Mouse (Mus musculus) CH12.LX (cell line): ENCODE data around the gene Hk1. TPM values are rescaled to one million over a fixed set of nuclear protein-coding genes. Genes with fewer than 3 reads are reported as not detected.

Experiments
- DNase-seq: peaks from one replicate; pipeline ENCODE4 v3.0.0-alpha.2; 2013; ENCODE audit errors: extremely low read depth
- H3K27ac ChIP-seq: 2 replicates; pipeline ENCODE4 v1.5.1; 2012; ENCODE audit warnings: low read depth, mild to moderate bottlenecking, control low read depth, moderate library complexity; ENCODE audit not compliant: insufficient read depth
- H3K27me3 ChIP-seq: replicated peaks from 2 replicates; pipeline ENCODE3; 2012; ENCODE audit warnings: inconsistent platforms
- H3K36me3 ChIP-seq, 2 experiments: replicated peaks in 1 of 2; 2 replicates each; pipeline versions ENCODE3 to v1.6.1; 2012; ENCODE audit warnings: inconsistent platforms in 1 of 2, low read length in 1 of 2, mild to moderate bottlenecking in 1 of 2, mixed read lengths in 1 of 2, moderate library complexity in 1 of 2; ENCODE audit not compliant: control insufficient read depth in 1 of 2, insufficient read depth in 1 of 2
- H3K4me1 ChIP-seq, 2 experiments: 2 replicates each; pipeline ENCODE4 v1.6.1; 2012; ENCODE audit warnings: inconsistent platforms in 1 of 2, moderate library complexity in 1 of 2; ENCODE audit not compliant: insufficient read depth in 2 of 2, control insufficient read depth in 1 of 2
- H3K4me2 ChIP-seq: 2 replicates; pipeline ENCODE4 v1.6.1; 2012; ENCODE audit warnings: low read depth, mild to moderate bottlenecking, control low read depth; ENCODE audit not compliant: poor library complexity, insufficient read depth, severe bottlenecking
- H3K4me3 ChIP-seq, 3 experiments: fragments of 150-350 bp in 1 of 3; sonication (generic) in 1 of 3; replicated peaks in 1 of 3; 2 replicates each; pipeline versions ENCODE3 to v1.5.1; 2011 to 2012; ENCODE audit warnings: low read depth in 2 of 3, low read length in 2 of 3, mild to moderate bottlenecking in 2 of 3, moderate library complexity in 2 of 3, control low read depth in 1 of 3, improper control_type of control experiment in 1 of 3, inconsistent platforms in 1 of 3, mixed read lengths in 1 of 3; ENCODE audit not compliant: poor library complexity in 1 of 3
- H3K79me2 ChIP-seq: replicated peaks from 2 replicates; pipeline ENCODE4 v1.6.1; 2012; ENCODE audit warnings: mild to moderate bottlenecking, moderate library complexity; ENCODE audit not compliant: control insufficient read depth, poor library complexity, insufficient read depth, severe bottlenecking; ENCODE audit errors: extremely low read depth
- H3K9ac ChIP-seq: 2 replicates; pipeline ENCODE4 v1.6.1; 2012; ENCODE audit warnings: low read depth, mild to moderate bottlenecking, control low read depth, moderate library complexity; ENCODE audit not compliant: insufficient read depth
- H3K9me3 ChIP-seq: replicated peaks from 2 replicates; pipeline ENCODE3; 2012; ENCODE audit warnings: low read length, inconsistent platforms, mixed read lengths
- BHLHE40 ChIP-seq: IDR thresholded peaks from 2 replicates; pipeline ENCODE4 v1.6.1; 2011; ENCODE audit warnings: mild to moderate bottlenecking, low read depth, low read length, improper control_type of control experiment
- CHD1 ChIP-seq: IDR thresholded peaks from 2 replicates; pipeline ENCODE4 v1.6.1; 2012; ENCODE audit warnings: low read depth, low read length, improper control_type of control experiment, inconsistent platforms
- CTCF ChIP-seq, 2 experiments: IDR thresholded peaks in 1 of 2; conservative IDR thresholded peaks in 1 of 2; 2 replicates each; pipeline ENCODE4 v1.5.1; 2011 to 2012; ENCODE audit warnings: low read depth in 2 of 2, low read length in 2 of 2, improper control_type of control experiment in 1 of 2, inconsistent platforms in 1 of 2, mild to moderate bottlenecking in 1 of 2, moderate library complexity in 1 of 2
- EP300 ChIP-seq: IDR thresholded peaks from 2 replicates; pipeline ENCODE4 v1.6.1; 2011; ENCODE audit warnings: low read length, improper control_type of control experiment
- ETS1 ChIP-seq: conservative IDR thresholded peaks from 2 replicates; pipeline ENCODE4 v1.6.1; 2012; ENCODE audit warnings: low read depth, mild to moderate bottlenecking, inconsistent platforms, low read length, improper control_type of control experiment, moderate library complexity
- IRF4 ChIP-seq: IDR thresholded peaks from 2 replicates; pipeline ENCODE4 v1.6.1; 2014; ENCODE audit warnings: low read depth, mild to moderate bottlenecking, inconsistent platforms, low read length, improper control_type of control experiment
- MAX ChIP-seq: IDR thresholded peaks from 2 replicates; pipeline ENCODE4 v1.6.1; 2011; ENCODE audit warnings: low read length, improper control_type of control experiment
- MAZ ChIP-seq: IDR thresholded peaks from 2 replicates; pipeline ENCODE4 v1.6.1; 2012; ENCODE audit warnings: low read depth, mild to moderate bottlenecking, inconsistent platforms, low read length, improper control_type of control experiment, moderate library complexity
- MEF2A ChIP-seq: IDR thresholded peaks from 2 replicates; pipeline ENCODE4 v1.6.1; 2014; ENCODE audit warnings: low read depth, mild to moderate bottlenecking, inconsistent platforms, low read length, improper control_type of control experiment, borderline replicate concordance
- MYC ChIP-seq: IDR thresholded peaks from 2 replicates; pipeline ENCODE4 v1.6.1; 2011; ENCODE audit warnings: low read depth, mild to moderate bottlenecking, improper control_type of control experiment, low read length
- RAD21 ChIP-seq: IDR thresholded peaks from 2 replicates; pipeline ENCODE4 v1.6.1; 2011; ENCODE audit warnings: low read depth, mild to moderate bottlenecking, low read length, improper control_type of control experiment, moderate library complexity
- SIN3A ChIP-seq: IDR thresholded peaks from 2 replicates; pipeline ENCODE4 v1.6.1; 2012; ENCODE audit warnings: low read length, improper control_type of control experiment, inconsistent platforms
- SMC3 ChIP-seq: IDR thresholded peaks from 2 replicates; pipeline ENCODE4 v1.6.1; 2011; ENCODE audit warnings: low read depth, low read length, improper control_type of control experiment
- USF2 ChIP-seq: conservative IDR thresholded peaks from 2 replicates; pipeline ENCODE4 v1.6.1; 2011; ENCODE audit warnings: low read depth, low read length, improper control_type of control experiment
- dilution Hi-C: fragments of 300-500 bp; cut with MboI; formaldehyde crosslinking; loops from 2 replicates; pipeline ENCODE4 v1.14.3; 2020; ENCODE audit warnings: low sequenced_read_pairs; ENCODE audit not compliant: extremely low pct_unique_long_range_greater_than_20kb, extremely low pct_ligation_motif_present
- in situ Hi-C: fragments of 300-500 bp; cut with MboI; formaldehyde crosslinking; loops from 3 replicates; pipeline ENCODE4 v1.14.3; 2019; ENCODE audit warnings: low sequenced_read_pairs, low pct_ligation_motif_present, low pct_unique_long_range_greater_than_20kb, mixed read lengths
- polyA plus RNA-seq: library from polyadenylated mRNA; unstranded; fragments of >175 nt; gene quantifications from 2 replicates; pipeline ENCODE4 v1.2.1, GENCODE M21; 2012; ENCODE audit warnings: low read depth; ENCODE audit not compliant: insufficient read length
- total RNA-seq, 2 experiments: library from RNA; depleted of rRNA; stranded (reverse); fragments of 300-350 nt in 1 of 2; fragments of >200 nt in 1 of 2; gene quantifications; 2 replicates each; pipeline ENCODE4 v1.2.3; 2012 to 2014

Hk1 gene
- total and polyA plus RNA-seq, 3 experiments, result 9.3 to 30.1 (median 23.4) TPM

DNA sequence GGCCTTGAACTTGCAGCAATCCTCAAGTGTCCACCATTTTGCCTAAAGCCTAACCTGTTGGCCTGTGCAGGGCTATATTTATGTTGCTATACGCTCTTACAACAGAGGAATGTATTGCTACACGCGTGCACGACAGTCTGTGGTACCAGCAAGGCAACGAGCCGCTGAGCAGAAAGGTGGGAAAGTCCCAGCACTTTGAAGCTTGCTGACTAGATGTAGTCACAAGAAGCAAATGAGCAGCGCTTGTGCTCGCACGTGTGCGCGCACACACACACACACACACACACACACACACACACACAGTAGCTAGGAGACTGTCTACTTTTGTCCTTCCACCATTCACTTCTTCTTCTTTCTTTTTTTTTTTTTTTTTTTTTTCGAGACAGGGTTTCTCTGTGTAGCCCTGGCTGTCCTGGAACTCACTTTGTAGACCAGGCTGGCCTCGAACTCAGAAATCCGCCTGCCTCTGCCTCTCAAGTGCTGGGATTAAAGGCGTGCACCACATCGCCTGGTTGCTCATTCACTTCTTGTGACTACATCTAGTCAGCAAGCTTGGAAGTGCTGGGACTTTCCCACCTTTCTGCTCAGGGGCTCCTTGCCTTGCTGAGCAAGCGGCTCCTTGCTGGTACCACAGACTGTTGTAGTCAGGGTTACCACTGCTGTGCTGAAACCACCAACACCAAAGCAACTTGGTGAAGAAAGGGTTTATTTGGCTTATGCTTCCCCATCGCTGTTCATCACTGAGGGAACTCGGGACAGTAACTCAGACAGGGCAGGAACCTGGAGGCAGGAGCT, 102.0 kb downstream of the Hk1 start:
- peak; percentile 70 for DNase-seq
- no peaks in the 10 kb centered on the region for H3K27me3 ChIP-seq
- peak; percentile 35; the same call in 1 of the 2 replicates for TF ChIP-seq EP300
- TF ChIP-seq MAZ, result no peak
- TF ChIP-seq USF2, result no peak
- TF ChIP-seq CHD1, result no peak
- TF ChIP-seq MEF2A, result 0 out of 2 replicates have a peak, but pooled peaks have one; percentile 28
- TF ChIP-seq MYC, result peak; percentile 61; the same call in 1 of the 2 replicates
- peak; percentile 97 for TF ChIP-seq BHLHE40
- peak; percentile 60 for TF ChIP-seq ETS1
- peak; percentile 65 for TF ChIP-seq MAX
- TF ChIP-seq, all 38 proteins: peak for 6
- H3K4me2 ChIP-seq, result peak overlapping the region; percentile 16; the same call in 1 of the 2 replicates
- dilution Hi-C loops, result no loop called here
- H3K9ac ChIP-seq, result no peak overlapping the region
- H3K79me2 ChIP-seq, result no peaks in the 10 kb centered on the region
- peaks cover 3% of the 10 kb centered on the region for H3K9me3 ChIP-seq
- in situ Hi-C loops, result no loop called here
- H3K4me1 ChIP-seq, result peaks cover 8 to 25% of the 10 kb centered on the region in 2 experiments
- H3K36me3 ChIP-seq, result peaks cover 9 to 73% of the 10 kb centered on the region in 2 experiments
- no peak overlapping the region for H3K4me3 ChIP-seq
- no peak overlapping the region for H3K27ac ChIP-seq

DNA sequence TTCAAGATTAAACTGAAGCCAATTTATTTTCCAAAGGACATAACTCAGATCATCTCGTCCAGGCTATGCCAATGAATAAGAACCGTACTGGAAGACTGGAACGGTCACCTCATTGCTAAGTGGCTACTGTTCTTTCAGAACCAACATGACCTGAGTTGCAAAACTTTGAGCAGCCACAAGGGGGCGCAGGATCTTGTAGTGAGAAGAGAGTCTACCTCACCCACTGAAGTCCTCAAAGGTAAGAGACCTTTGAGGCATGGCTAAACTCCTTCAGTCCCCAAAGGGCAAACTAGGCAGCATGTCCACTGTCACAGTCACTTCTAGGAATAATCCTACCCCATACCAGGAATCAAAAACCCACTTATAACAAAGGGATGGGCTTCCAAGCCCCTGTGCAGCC, 104.5 kb downstream of the Hk1 start:
- Histone ChIP-seq H3K9ac (no peak overlapping the region), H3K4me1 (peaks cover 8 to 24% of the 10 kb centered on the region in 2 experiments)
- TF ChIP-seq IRF4 (no peak), SIN3A (no peak), SMC3 (peak; percentile 96), MAZ (no peak), CTCF (conservative IDR thresholded peaks at IDR 0.05 in 1 of 2, IDR thresholded peaks at IDR 0.05 in 1 of 2; ENCODE audit: low read depth in 2 of 2, low read length in 2 of 2) (peak; percentile 89 to 92), RAD21 (peak; percentile 74), ETS1 (no peak)
- TF ChIP-seq, all 38 proteins: peak for 3
- no peaks in the 10 kb centered on the region for H3K79me2 ChIP-seq
- dilution Hi-C loops, result no loop called here
- in situ Hi-C loops, result no loop called here
- H3K27me3 ChIP-seq, result no peaks in the 10 kb centered on the region
- no peak overlapping the region for H3K4me3 ChIP-seq
- no peak overlapping the region for H3K4me2 ChIP-seq
- peak; percentile 83 for DNase-seq
- peaks cover 6 to 70% of the 10 kb centered on the region in 2 experiments for H3K36me3 ChIP-seq
- H3K9me3 ChIP-seq, result no peaks in the 10 kb centered on the region
- H3K27ac ChIP-seq, result no peak overlapping the region
